Mouse (Mus musculus) embryonic facial prominence, embryonic 13.5 days (tissue): ENCODE measurements around the gene OR5BS1P. TPM values are rescaled to one million over a fixed set of nuclear protein-coding genes. Genes with fewer than 3 reads are reported as not detected.
"Not testable (repeated sequence)": the region's sequence is repeated elsewhere in the genome, so short reads cannot be mapped to it uniquely, and the experiment has no call there.

Experiments used
- ATAC-seq: fragments of 200-750 bp; cut with Nextera tagmentation; 2 replicates; pipeline ENCODE4 v1.8.0; 2017; ENCODE audit warnings: low read depth; ENCODE audit not compliant: insufficient number of reproducible peaks, insufficient read depth, low FRiP score, low TSS enrichment
- H3K27ac ChIP-seq: fragments of 300-500 bp; sonication (generic); 2 replicates; pipeline ENCODE4 v1.5.1; 2015; ENCODE audit warnings: moderate library complexity, mild to moderate bottlenecking, inconsistent platforms
- H3K27me3 ChIP-seq: fragments of 300-500 bp; sonication (generic); 2 replicates; pipeline ENCODE4 v1.6.1; 2015; ENCODE audit warnings: mild to moderate bottlenecking, inconsistent platforms
- H3K36me3 ChIP-seq: fragments of 300-500 bp; sonication (generic); 2 replicates; pipeline ENCODE4 v1.6.1; 2015; ENCODE audit warnings: mild to moderate bottlenecking, inconsistent platforms
- H3K4me1 ChIP-seq: fragments of 300-500 bp; sonication (generic); 2 replicates; pipeline ENCODE4 v1.6.1; 2015; ENCODE audit warnings: inconsistent platforms
- H3K4me2 ChIP-seq: fragments of 300-500 bp; sonication (generic); 2 replicates; pipeline ENCODE4 v1.6.1; 2015; ENCODE audit warnings: moderate library complexity, mild to moderate bottlenecking, inconsistent platforms
- H3K4me3 ChIP-seq: fragments of 300-500 bp; sonication (generic); 2 replicates; pipeline ENCODE4 v1.5.1; 2015; ENCODE audit warnings: mild to moderate bottlenecking, inconsistent platforms
- H3K9ac ChIP-seq: fragments of 300-500 bp; sonication (generic); 2 replicates; pipeline ENCODE4 v1.6.1; 2015; ENCODE audit warnings: mild to moderate bottlenecking, inconsistent platforms
- H3K9me3 ChIP-seq: fragments of 300-500 bp; sonication (generic); 2 replicates; pipeline ENCODE4 v1.6.1; 2016; ENCODE audit warnings: inconsistent platforms
- WGBS: fragments of 180-500 bp; shearing (Covaris S2); methylation state at CpG from one replicate; pipeline ENCODE4 v1.1.7; 2015; ENCODE audit warnings: mixed read lengths; 5-methylcytosine and 5-hydroxymethylcytosine counted together
- polyA plus RNA-seq: library from polyadenylated mRNA; unstranded; fragments of >200 nt; fragmentation: Nextera tagmentation; extraction: Ambion mirVana; gene quantifications from 2 replicates; pipeline ENCODE4 v1.2.1, GENCODE M21; 2015

Gene OR5BS1P
- polyA plus RNA-seq: not detected in 2 replicates

DNA sequence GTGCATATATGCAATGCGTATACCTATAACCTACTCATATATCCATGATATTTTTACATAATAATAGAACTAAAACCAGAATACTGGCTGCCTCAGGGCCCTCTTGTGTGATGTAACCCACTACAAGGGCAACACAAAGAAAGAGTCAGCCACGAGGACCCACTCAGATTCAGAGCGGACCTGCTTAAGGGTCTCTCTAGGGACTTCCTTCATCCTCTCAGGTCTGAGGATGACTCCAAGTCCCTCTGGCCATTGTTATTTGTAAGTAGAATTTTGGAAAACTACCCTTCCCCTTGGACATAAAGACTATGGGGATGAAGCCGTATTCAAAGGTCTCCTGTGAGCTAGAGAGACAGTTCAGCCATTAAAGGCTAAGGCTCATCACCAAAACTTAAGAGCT lies at the start of gene OR5BS1P:
OR5BS1P (plus strand) TSS at position 301 of the 400 bp plus-strand sequence.
- no peaks in the 10 kb centered on the region for H3K36me3 ChIP-seq
- H3K27ac ChIP-seq: no peak within 1 kb of the TSS
- H3K9me3 ChIP-seq: no peaks in the 10 kb centered on the region
- ATAC-seq: no peak
- 83% methylated on average over 4 of the region's 4 CpGs for WGBS
- no peak within 1 kb of the TSS for H3K9ac ChIP-seq
- no peaks in the 10 kb centered on the region for H3K4me1 ChIP-seq
- H3K4me2 ChIP-seq: no peak within 1 kb of the TSS
- no peaks in the 10 kb centered on the region for H3K27me3 ChIP-seq
- no peak within 1 kb of the TSS for H3K4me3 ChIP-seq

DNA sequence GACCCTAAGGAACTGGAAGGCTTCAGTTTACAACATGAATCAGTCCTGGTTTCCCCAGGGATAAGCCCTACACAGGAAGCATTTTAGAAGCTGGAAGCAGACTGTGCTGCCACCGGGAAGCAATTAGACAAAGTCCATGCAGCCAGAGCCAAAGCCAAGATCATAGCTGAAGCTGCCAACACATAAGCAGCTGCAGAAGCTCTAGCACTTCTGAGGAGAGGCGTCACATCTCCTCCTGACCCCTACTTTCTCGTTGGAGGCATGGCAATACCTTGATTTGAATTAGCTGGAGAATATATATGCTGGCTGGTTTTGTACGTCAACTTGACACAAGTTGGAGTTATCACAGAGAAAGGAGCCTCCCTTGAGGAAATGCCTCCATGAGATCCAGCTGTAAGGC lies 48.8 kb upstream of the OR5BS1P start:
- no peak for ATAC-seq
- no peak overlapping the region for H3K9ac ChIP-seq
- no peaks in the 10 kb centered on the region; the same call in 1 of the 2 replicates for H3K27me3 ChIP-seq
- H3K27ac ChIP-seq: no peak overlapping the region
- no peak overlapping the region for H3K4me3 ChIP-seq
- 28% methylated on average over 4 of the region's 4 CpGs for whole genome bisulfite sequencing
- H3K4me2 ChIP-seq: no peak overlapping the region
- H3K36me3 ChIP-seq: no peaks in the 10 kb centered on the region
- no peaks in the 10 kb centered on the region for H3K9me3 ChIP-seq
- H3K4me1 ChIP-seq: peaks cover 16% of the 10 kb centered on the region

DNA sequence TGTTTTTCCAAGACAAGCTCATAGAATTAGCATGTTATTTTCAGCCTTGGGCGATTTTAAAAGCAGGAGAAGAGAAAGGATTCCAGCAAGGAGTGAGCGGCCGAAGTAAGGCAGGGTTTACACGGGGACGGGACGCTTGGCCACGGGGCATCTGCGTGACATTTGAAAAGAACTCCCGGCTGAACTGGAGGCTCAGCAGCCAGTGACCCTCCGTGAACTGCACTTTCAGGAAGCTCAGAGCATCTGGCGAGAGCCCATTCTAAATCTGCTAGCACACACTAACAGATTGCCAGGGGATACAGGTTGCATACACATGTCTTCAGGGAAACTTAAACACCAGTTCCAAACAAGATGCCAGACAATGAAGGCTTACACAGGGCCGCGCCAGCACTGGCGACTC lies 45.4 kb upstream of the OR5BS1P start:
- Histone ChIP-seq H3K9me3 (no peaks in the 10 kb centered on the region), H3K4me2 (peak overlapping the region; percentile 32), H3K9ac (no peak overlapping the region), H3K27ac (no peak overlapping the region), H3K36me3 (no peaks in the 10 kb centered on the region), H3K4me3 (no peak overlapping the region), H3K4me1 (peaks cover 16% of the 10 kb centered on the region), H3K27me3 (no peaks in the 10 kb centered on the region; the same call in 1 of the 2 replicates)
- no peak for ATAC-seq
- 32% methylated on average over 14 of the region's 14 CpGs for WGBS

GRCm38 (mm10) chr15:98424753-98425152 lies 44.9 kb upstream of the OR5BS1P start:
- H3K36me3 ChIP-seq: no peaks in the 10 kb centered on the region
- peaks cover 16% of the 10 kb centered on the region for H3K4me1 ChIP-seq
- no peaks in the 10 kb centered on the region for H3K9me3 ChIP-seq
- no peak overlapping the region for H3K27ac ChIP-seq
- H3K27me3 ChIP-seq: no peaks in the 10 kb centered on the region; the same call in 1 of the 2 replicates
- H3K4me2 ChIP-seq: peak overlapping the region; percentile 32
- 45% methylated on average over 6 of the region's 6 CpGs for WGBS
- H3K9ac ChIP-seq: no peak overlapping the region
- ATAC-seq: no peak
- H3K4me3 ChIP-seq: no peak overlapping the region

- H3K4me1 ChIP-seq: peaks cover 16% of the 10 kb centered on the region
- no peak overlapping the region for H3K9ac ChIP-seq
- no peaks in the 10 kb centered on the region for H3K9me3 ChIP-seq
- H3K27me3 ChIP-seq: no peaks in the 10 kb centered on the region; the same call in 1 of the 2 replicates
- no peak overlapping the region for H3K4me2 ChIP-seq
- WGBS: 88% methylated on average over 7 of the region's 7 CpGs
- H3K27ac ChIP-seq: no peak overlapping the region
- ATAC-seq: no peak
- no peaks in the 10 kb centered on the region for H3K36me3 ChIP-seq
- no peak overlapping the region for H3K4me3 ChIP-seq
These were observed 44.5 kb upstream of the OR5BS1P start for GRCm38 (mm10) chr15:98425188-98425587.

GRCm38 (mm10) chr15:98430925-98431324 lies 38.8 kb upstream of the OR5BS1P start, which contains the start of gene Olfr282:
TSS of gene Olfr282 (plus strand) at chr15:98431225.
- ATAC-seq, H3K4me1 ChIP-seq, H3K27me3 ChIP-seq, H3K4me2 ChIP-seq, H3K9ac ChIP-seq, H3K9me3 ChIP-seq, H3K4me3 ChIP-seq, H3K36me3 ChIP-seq, H3K27ac ChIP-seq: not testable (repeated sequence)
- WGBS: 70% methylated on average over 5 of the region's 5 CpGs

DNA sequence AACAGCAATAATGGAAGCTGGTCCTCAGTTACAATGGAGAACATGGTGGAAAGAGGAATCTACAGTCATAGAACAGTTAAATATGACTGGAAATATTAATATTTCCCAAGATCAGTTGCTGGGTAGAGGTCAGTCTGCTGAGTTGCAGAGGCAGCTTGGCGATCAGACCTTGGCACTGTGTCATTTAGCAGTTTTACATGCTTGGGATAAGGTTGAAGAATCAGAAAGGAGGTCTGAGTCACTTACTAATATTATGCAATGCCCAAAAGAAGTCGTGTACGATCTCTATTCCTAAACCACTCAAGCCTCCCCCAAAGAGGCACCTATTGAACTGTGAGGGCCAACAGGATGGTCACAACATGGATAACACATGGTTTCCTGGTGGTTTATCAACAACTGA lies 25.1 kb upstream of the OR5BS1P start:
- H3K36me3 ChIP-seq: no peaks in the 10 kb centered on the region
- no peak overlapping the region for H3K9ac ChIP-seq
- H3K9me3 ChIP-seq: no peaks in the 10 kb centered on the region
- ATAC-seq: no peak
- H3K27me3 ChIP-seq: no peaks in the 10 kb centered on the region
- 78% methylated on average over 3 of the region's 3 CpGs for WGBS
- no peak overlapping the region for H3K27ac ChIP-seq
- no peak overlapping the region for H3K4me2 ChIP-seq
- H3K4me1 ChIP-seq: no peaks in the 10 kb centered on the region
- H3K4me3 ChIP-seq: no peak overlapping the region

GRCm38 (mm10) chr15:98448521-98448920 lies 21.2 kb upstream of the OR5BS1P start:
- Histone ChIP-seq H3K36me3 (no peaks in the 10 kb centered on the region), H3K27me3 (no peaks in the 10 kb centered on the region), H3K4me2 (no peak overlapping the region), H3K9me3 (no peaks in the 10 kb centered on the region), H3K4me3 (no peak overlapping the region), H3K4me1 (no peaks in the 10 kb centered on the region), H3K27ac (no peak overlapping the region), H3K9ac (no peak overlapping the region)
- no peak for ATAC-seq
- WGBS: 65% methylated on average over 4 of the region's 4 CpGs

DNA sequence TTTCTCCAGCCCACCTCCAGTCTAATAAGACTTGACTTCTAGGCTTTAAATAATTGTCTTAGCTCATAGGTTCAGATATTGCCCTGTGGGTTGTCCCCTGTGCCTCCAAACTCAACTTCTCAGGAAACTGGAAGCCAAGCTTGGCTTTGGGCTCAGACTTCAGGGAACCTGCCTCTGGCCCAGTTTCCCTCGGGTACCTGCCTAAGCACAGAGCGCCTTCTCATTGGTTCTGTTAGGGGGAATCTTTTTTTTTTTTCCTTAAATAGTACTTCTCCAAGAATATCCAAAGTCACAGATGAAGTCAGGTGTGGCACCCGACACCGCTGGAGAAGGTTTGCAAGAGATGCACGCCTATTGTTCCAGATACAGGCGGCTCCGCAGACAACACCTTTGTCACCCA lies 17.4 kb upstream of the OR5BS1P start, which contains the start of gene Olfr281:
Olfr281 (plus strand) TSS at position 301 of the 400 bp plus-strand sequence.
- H3K4me1 ChIP-seq: no peaks in the 10 kb centered on the region
- no peak for ATAC-seq
- H3K4me2 ChIP-seq: no peak within 1 kb of the TSS
- no peak within 1 kb of the TSS for H3K4me3 ChIP-seq
- H3K27me3 ChIP-seq: no peaks in the 10 kb centered on the region
- 88% methylated on average over 7 of the region's 7 CpGs for WGBS
- no peaks in the 10 kb centered on the region for H3K36me3 ChIP-seq
- H3K9ac ChIP-seq: no peak within 1 kb of the TSS
- H3K9me3 ChIP-seq: no peaks in the 10 kb centered on the region
- no peak within 1 kb of the TSS for H3K27ac ChIP-seq

GRCm38 (mm10) chr15:98471539-98471938 lies 1.8 kb downstream of the OR5BS1P start:
- no peaks in the 10 kb centered on the region for H3K4me1 ChIP-seq
- H3K36me3 ChIP-seq: no peaks in the 10 kb centered on the region
- H3K9me3 ChIP-seq: no peaks in the 10 kb centered on the region
- H3K27me3 ChIP-seq: no peaks in the 10 kb centered on the region
- no peak overlapping the region for H3K9ac ChIP-seq
- H3K4me3 ChIP-seq: no peak overlapping the region
- ATAC-seq: no peak
- 91% methylated on average over 13 of the region's 13 CpGs for WGBS
- no peak overlapping the region for H3K27ac ChIP-seq
- H3K4me2 ChIP-seq: no peak overlapping the region

GRCm38 (mm10) chr15:98474958-98475357 lies 5.3 kb downstream of the OR5BS1P start:
- Histone ChIP-seq H3K4me1 (no peaks in the 10 kb centered on the region), H3K4me2 (no peak overlapping the region), H3K9ac (no peak overlapping the region), H3K36me3 (no peaks in the 10 kb centered on the region), H3K9me3 (no peaks in the 10 kb centered on the region), H3K27ac (no peak overlapping the region), H3K4me3 (no peak overlapping the region), H3K27me3 (no peaks in the 10 kb centered on the region)
- WGBS: 78% methylated on average over 10 of the region's 10 CpGs
- ATAC-seq: no peak

DNA sequence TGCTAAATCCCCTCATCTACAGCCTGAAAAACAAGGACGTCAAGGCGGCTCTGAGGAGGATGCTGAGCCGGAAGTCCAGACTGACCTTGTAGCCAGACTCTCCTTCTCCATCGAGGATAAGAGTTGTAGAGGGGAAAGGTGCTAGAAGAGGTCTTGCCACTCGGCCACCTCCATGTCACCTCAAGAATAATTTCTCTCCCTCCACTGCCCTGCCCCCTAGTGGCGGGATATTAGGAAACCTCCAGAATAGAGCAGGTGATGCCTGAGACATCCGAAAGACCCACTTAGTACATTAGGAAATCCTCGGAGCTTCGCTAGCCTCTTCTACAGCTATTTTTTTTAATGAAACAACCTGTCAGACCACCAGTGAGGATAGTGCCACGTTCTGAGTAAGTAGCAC lies 5.7 kb downstream of the OR5BS1P start:
- no peaks in the 10 kb centered on the region for H3K4me1 ChIP-seq
- ATAC-seq: no peak
- no peak overlapping the region for H3K4me3 ChIP-seq
- H3K36me3 ChIP-seq: no peaks in the 10 kb centered on the region
- 52% methylated on average over 10 of the region's 10 CpGs for WGBS
- no peaks in the 10 kb centered on the region for H3K9me3 ChIP-seq
- no peak overlapping the region for H3K4me2 ChIP-seq
- H3K27ac ChIP-seq: no peak overlapping the region
- no peak overlapping the region for H3K9ac ChIP-seq
- H3K27me3 ChIP-seq: no peaks in the 10 kb centered on the region
